Mouse (Mus musculus) cerebellum, adult 2 months (tissue): ENCODE results near the gene Lrrc63.

Experiments
- CTCF ChIP-seq: fragments of 200-500 bp; IDR thresholded peaks from 2 replicates; pipeline ENCODE4 v1.5.1; 2011; ENCODE audit warnings: low read depth, mild to moderate bottlenecking, control low read depth, low read length, moderate library complexity, borderline replicate concordance; ENCODE audit not compliant: insufficient read depth
- POLR2A ChIP-seq: fragments of 200-500 bp; IDR thresholded peaks from 2 replicates; pipeline ENCODE4 v1.6.1; 2011; ENCODE audit warnings: low read length, control low read depth, borderline replicate concordance; ENCODE audit not compliant: insufficient read depth

DNA sequence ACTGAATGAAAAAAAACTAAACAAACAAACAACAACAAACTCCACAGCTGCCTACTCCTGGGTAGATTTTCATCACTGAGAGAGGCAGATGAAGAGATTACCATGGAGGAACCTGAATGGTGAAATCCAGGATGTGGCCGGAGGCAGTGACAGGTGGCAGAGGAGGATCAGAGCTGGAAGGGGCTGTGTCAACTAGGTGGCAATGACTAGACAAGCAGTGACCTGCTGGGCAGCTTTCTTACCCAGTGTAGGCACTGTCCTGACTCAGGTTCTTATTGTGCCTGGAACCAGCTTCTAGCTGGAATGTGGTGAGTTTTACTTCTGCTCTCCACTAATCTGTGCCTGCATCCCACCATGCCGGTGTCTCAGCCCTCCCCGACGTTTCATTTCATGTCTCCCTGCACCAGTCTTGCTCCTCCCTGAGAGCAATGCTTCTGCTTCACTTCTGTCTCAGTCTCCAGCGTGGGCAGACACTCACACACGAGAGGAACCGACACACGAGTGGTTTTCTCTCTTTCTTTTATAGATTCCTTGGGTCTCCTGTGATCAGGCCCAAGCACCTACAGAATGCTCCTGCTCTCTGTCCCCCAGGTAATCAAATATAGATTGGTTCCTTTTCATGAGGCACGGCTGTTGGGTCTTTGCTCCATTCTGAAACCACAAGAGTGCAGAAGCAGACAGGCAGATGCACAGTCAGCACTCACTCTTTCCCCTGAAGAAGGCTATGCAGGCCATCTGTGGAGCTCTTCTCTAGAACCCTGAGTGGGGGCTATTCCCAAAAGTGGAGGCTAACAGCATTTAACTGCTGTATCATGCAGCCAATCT, 44.3 kb upstream of the Lrrc63 start:
- TF ChIP-seq CTCF, result no peak
- TF ChIP-seq POLR2A, result no peak
